Mouse (Mus musculus): ENCODE measurements around the gene Eps15l1. TPM values are rescaled to one million over a fixed set of nuclear protein-coding genes. Genes with fewer than 3 reads are reported as not detected.

The Eps15l1 gene
- polyA plus RNA-seq, 1 experiment from 2014 or later, result 61.4 TPM

DNA sequence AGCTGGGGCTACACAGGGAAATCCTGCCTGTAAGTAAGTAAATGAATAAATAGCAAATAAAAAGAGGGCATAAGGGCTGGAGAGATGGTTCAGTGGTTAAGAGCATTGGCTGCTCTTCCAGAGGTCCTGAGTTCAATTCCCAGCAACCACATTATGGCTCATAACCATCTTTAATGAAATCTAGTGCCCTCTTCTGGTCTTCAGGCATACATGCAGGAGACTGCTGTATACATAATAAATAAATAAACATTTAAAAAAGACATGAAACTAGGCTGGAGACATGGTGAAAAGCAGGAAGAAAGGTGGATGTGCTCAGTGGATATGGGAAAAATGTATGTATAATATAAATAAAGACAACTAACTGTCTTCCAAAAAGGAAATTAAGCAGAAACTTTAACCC is 128.0 kb downstream of the Eps15l1 start:
- Histone ChIP-seq H3K4me2 (no peak overlapping the region), H3K9ac (no peak overlapping the region), H3K9me3 (replicated peaks) (no peaks in the 10 kb centered on the region), H3K4me1 (no peaks in the 10 kb centered on the region), H3K27me3 (no peaks in the 10 kb centered on the region), H3K4me3 (no peak overlapping the region), H3K36me3 (ENCODE audit: poor library complexity, severe bottlenecking) (no peaks in the 10 kb centered on the region), H3K27ac (no peak overlapping the region)
- ATAC-seq, result no peak

DNA sequence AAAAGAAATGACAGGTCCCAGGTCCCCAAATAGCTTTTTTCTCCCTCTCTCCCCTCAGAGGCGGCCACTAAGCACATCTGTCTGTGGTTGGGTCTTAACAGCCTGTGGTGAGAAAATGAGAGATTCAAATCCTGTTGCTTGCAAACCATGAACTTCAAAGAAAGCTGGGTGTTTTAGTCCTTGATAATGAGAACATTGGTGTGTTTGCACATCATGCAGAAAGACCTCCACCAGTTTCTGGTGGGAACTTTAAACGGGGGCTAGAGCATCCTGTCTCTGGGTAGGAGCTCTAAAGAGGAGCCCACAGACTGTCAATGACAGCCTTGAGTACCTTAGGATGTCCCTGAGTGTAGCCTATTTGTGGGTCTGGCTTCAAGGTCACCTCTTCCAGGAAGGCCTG is 130.2 kb downstream of the Eps15l1 start:
- Histone ChIP-seq H3K27me3 (no peaks in the 10 kb centered on the region), H3K27ac (no peak overlapping the region), H3K9me3 (replicated peaks) (no peaks in the 10 kb centered on the region), H3K4me1 (no peaks in the 10 kb centered on the region), H3K36me3 (ENCODE audit: poor library complexity, severe bottlenecking) (no peaks in the 10 kb centered on the region), H3K4me3 (no peak overlapping the region), H3K4me2 (no peak overlapping the region), H3K9ac (no peak overlapping the region)
- no peak for ATAC-seq
- 79% methylated on average over 2 of the region's 2 CpGs for WGBS

Small RNA genes within 50 kb of the gene (microRNA-seq; reads per million reads assigned to microRNA genes)
- 2.1 reads per million for gene Mir7068

Other genes starting within 250 kb of the Eps15l1 start
- not detected in 2 replicates for gene Hsh2d, start 231.8 kb downstream of the Eps15l1 start, polyA plus RNA-seq (2015; fragmentation: Nextera tagmentation; extraction: Ambion mirVana)
- not detected in 2 replicates for gene Cib3, start 208.6 kb downstream of the Eps15l1 start, polyA plus RNA-seq (2015; fragmentation: Nextera tagmentation; extraction: Ambion mirVana)
- not detected in 2 replicates for gene Gm11034, start 207.8 kb downstream of the Eps15l1 start, polyA plus RNA-seq (2015; fragmentation: Nextera tagmentation; extraction: Ambion mirVana)
- 103 and 108 TPM in 2 replicates for gene Fam32a, start 201.7 kb downstream of the Eps15l1 start, polyA plus RNA-seq (2015; fragmentation: Nextera tagmentation; extraction: Ambion mirVana)
- 211 and 235 TPM in 2 replicates for gene Ap1m1, start 181.4 kb downstream of the Eps15l1 start, polyA plus RNA-seq (2015; fragmentation: Nextera tagmentation; extraction: Ambion mirVana)
- gene Gm10282, start 116.2 kb downstream of the Eps15l1 start, polyA plus RNA-seq (2015; fragmentation: Nextera tagmentation; extraction: Ambion mirVana), result 39.4 and 41.0 TPM in 2 replicates
- 2.8 and 3.6 TPM in 2 replicates for gene Klf2, start 102.4 kb downstream of the Eps15l1 start, polyA plus RNA-seq (2015; fragmentation: Nextera tagmentation; extraction: Ambion mirVana)
- gene Calr3, start 22.4 kb upstream of the Eps15l1 start, polyA plus RNA-seq (2015; fragmentation: Nextera tagmentation; extraction: Ambion mirVana), result 0.87 and 0.99 TPM in 2 replicates
- gene 1700030K09Rik, start 22.4 kb upstream of the Eps15l1 start, polyA plus RNA-seq (2015; fragmentation: Nextera tagmentation; extraction: Ambion mirVana), result 19.1 and 19.5 TPM in 2 replicates
- 48.4 and 55.7 TPM in 2 replicates for gene Cherp, start 53.8 kb upstream of the Eps15l1 start, polyA plus RNA-seq (2015; fragmentation: Nextera tagmentation; extraction: Ambion mirVana)
- 6.4 and 8.8 TPM in 2 replicates for gene Slc35e1, start 71.2 kb upstream of the Eps15l1 start, polyA plus RNA-seq (2015; fragmentation: Nextera tagmentation; extraction: Ambion mirVana)
- gene Med26, start 126.8 kb upstream of the Eps15l1 start, polyA plus RNA-seq (2015; fragmentation: Nextera tagmentation; extraction: Ambion mirVana), result 15.5 and 19.4 TPM in 2 replicates
- gene Smim7, start 149.6 kb upstream of the Eps15l1 start, polyA plus RNA-seq (2015; fragmentation: Nextera tagmentation; extraction: Ambion mirVana), result 123 and 126 TPM in 2 replicates
- 13.3 and 13.5 TPM in 2 replicates for gene Tmem38a, start 150.6 kb upstream of the Eps15l1 start, polyA plus RNA-seq (2015; fragmentation: Nextera tagmentation; extraction: Ambion mirVana)
- 0.68 and 0.97 TPM in 2 replicates for gene Nwd1, start 225.3 kb upstream of the Eps15l1 start, polyA plus RNA-seq (2015; fragmentation: Nextera tagmentation; extraction: Ambion mirVana)

All from forebrain, embryonic 13.5 days (tissue).